Mouse (Mus musculus): Measurements from ENCODE around the gene Ndufs7. TPM values are rescaled to one million over a fixed set of nuclear protein-coding genes. Genes with fewer than 3 reads are reported as not detected.

The Ndufs7 gene
- total RNA-seq, 2 experiments from 2014 or later: 171 to 187 TPM

DNA sequence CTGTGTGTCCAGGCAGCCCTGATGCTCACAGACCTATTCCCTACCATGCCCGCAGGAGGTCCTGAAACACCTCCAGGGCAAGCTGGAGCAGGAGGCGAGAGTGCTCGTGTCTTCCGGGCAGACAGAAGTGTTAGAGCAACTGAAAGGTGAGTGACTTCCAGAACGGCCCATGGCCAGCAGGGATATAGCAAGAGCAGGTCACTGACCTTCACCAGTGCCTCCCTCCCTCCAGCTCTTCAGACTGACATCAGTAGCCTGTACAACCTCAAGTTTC, 53.1 kb downstream of the Ndufs7 start:
- intact Hi-C loops (cut with DNase I): no loop called here
- no peak for DNase-seq (ENCODE audit: low spot score in 2 of 2)

GRCm38 (mm10) chr10:80302471-80302881, 53.6 kb downstream of the Ndufs7 start:
- intact Hi-C loops (cut with DNase I): no loop called here
- peak; percentile 66 to 75 for DNase-seq (ENCODE audit: low spot score in 2 of 2)

DNA sequence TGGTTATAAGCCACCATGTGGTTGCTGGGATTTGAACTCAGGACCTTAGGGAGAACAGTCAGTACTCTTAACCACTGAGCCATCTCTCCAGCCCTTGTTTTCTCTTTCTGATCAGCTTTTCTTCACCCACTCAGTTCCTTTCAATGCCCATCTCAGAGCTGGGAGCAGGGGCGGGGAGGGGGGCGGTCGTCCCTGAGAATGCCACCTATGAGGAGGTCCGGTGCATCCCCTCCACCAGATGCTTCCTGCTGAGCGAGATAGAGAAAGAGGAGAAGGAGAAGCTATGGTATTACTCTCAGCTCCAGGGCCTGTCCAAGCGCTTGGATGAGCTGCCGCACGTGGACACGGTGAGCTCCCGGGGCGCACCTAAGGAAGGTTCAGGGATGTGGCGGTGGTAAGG, 55.5 kb downstream of the Ndufs7 start:
- intact Hi-C loops (cut with DNase I): no loop called here
- DNase-seq (ENCODE audit: low spot score in 2 of 2): no peak

- DNase-seq (ENCODE audit: low spot score in 2 of 2): no peak
- intact Hi-C loops (cut with DNase I): no loop called here
Observed at GRCm38 (mm10) chr10:80304862-80305261, 55.9 kb downstream of the Ndufs7 start.

Small RNAs within 50 kb of the gene (microRNA-seq; reads per million reads assigned to microRNA genes)
- 2.4 to 3.7 reads per million in 2 experiments for gene Mir6911

Other genes starting within 250 kb of the Ndufs7 start
- gene Arhgap45, start 232.5 kb upstream of the Ndufs7 start, total RNA-seq (2021): 1 to 10 TPM; 3.3 to 4.0 TPM
- 10 to 100 TPM; 66.9 to 68.9 TPM for gene Polr2e, start 209.3 kb upstream of the Ndufs7 start, total RNA-seq (2021)
- 100 to 1,000 TPM; 462 to 482 TPM for gene Gpx4, start 202.0 kb upstream of the Ndufs7 start, total RNA-seq (2021)
- 10 to 100 TPM; 19.2 to 19.3 TPM for gene Sbno2, start 143.6 kb upstream of the Ndufs7 start, total RNA-seq (2021)
- gene Stk11, start 133.3 kb upstream of the Ndufs7 start, total RNA-seq (2021): 10 to 100 TPM; 86.2 to 90.8 TPM
- 100 to 1,000 TPM; 403 to 424 TPM for gene Atp5d, start 110.5 kb upstream of the Ndufs7 start, total RNA-seq (2021)
- gene Cbarp, start 108.3 kb upstream of the Ndufs7 start, total RNA-seq (2021): 100 to 1,000 TPM; 437 to 473 TPM
- 10 to 100 TPM; 94.0 to 96.3 TPM for gene Midn, start 100.8 kb upstream of the Ndufs7 start, total RNA-seq (2021)
- gene Cirbp, start 83.1 kb upstream of the Ndufs7 start, total RNA-seq (2021): 100 to 1,000 TPM in 1 of 2 experiments, 10 to 100 TPM in 1; 95.6 to 111 TPM
- gene 1600002K03Rik, start 76.2 kb upstream of the Ndufs7 start, total RNA-seq (2021): 1 to 10 TPM; 5.7 to 6.2 TPM
- 10 to 100 TPM; 13.9 to 14.3 TPM for gene Efna2, start 69.6 kb upstream of the Ndufs7 start, total RNA-seq (2021)
- gene Mum1, start 22.7 kb upstream of the Ndufs7 start, total RNA-seq (2021): 10 to 100 TPM; 39.4 to 41.5 TPM
- 10 to 100 TPM; 20.7 to 29.7 TPM for gene Gamt, start 11.9 kb downstream of the Ndufs7 start, total RNA-seq (2021)
- 10 to 100 TPM; 84.3 to 84.9 TPM for gene Dazap1, start 12.4 kb downstream of the Ndufs7 start, total RNA-seq (2021)
- 100 to 1,000 TPM; 743 to 795 TPM for gene Rps15, start 43.3 kb downstream of the Ndufs7 start, total RNA-seq (2021)
- gene Apc2, start 46.9 kb downstream of the Ndufs7 start, total RNA-seq (2021): 100 to 1,000 TPM; 131 to 139 TPM
- 10 to 100 TPM; 21.2 to 25.5 TPM for gene 2310011J03Rik, start 71.4 kb downstream of the Ndufs7 start, total RNA-seq (2021)
- gene Pcsk4, start 80.4 kb downstream of the Ndufs7 start, total RNA-seq (2021): 1 to 10 TPM; 4.9 to 5.7 TPM
- gene Reep6, start 80.8 kb downstream of the Ndufs7 start, total RNA-seq (2021): 10 to 100 TPM in 1 of 2 experiments, 1 to 10 TPM in 1; 8.6 to 10.1 TPM
- 1 to 10 TPM; 2.0 to 4.2 TPM for gene Adamtsl5, start 99.3 kb downstream of the Ndufs7 start, total RNA-seq (2021)
- 10 to 100 TPM in 1 of 2 experiments, 1 to 10 TPM in 1; 7.6 to 10.6 TPM for gene Plk5, start 107.3 kb downstream of the Ndufs7 start, total RNA-seq (2021)
- gene Mex3d, start 138.5 kb downstream of the Ndufs7 start, total RNA-seq (2021): 10 to 100 TPM; 19.9 to 24.1 TPM
- 100 to 1,000 TPM; 122 to 134 TPM for gene Mbd3, start 150.4 kb downstream of the Ndufs7 start, total RNA-seq (2021)
- gene Uqcr11, start 157.7 kb downstream of the Ndufs7 start, total RNA-seq (2021): 100 to 1,000 TPM; 587 to 604 TPM
- 10 to 100 TPM; 26.6 to 29.1 TPM for gene Tcf3, start 184.5 kb downstream of the Ndufs7 start, total RNA-seq (2021)
- not detected for gene Onecut3, start 245.7 kb downstream of the Ndufs7 start, total RNA-seq (2021)

All from left cerebral cortex, postnatal 14 days (tissue).